Mouse (Mus musculus) stomach, postnatal 0 days (tissue): Measurements from ENCODE around the gene Glis2. TPM values are rescaled to one million over a fixed set of nuclear protein-coding genes. Genes with fewer than 3 reads are reported as not detected.

Source experiments
- ATAC-seq: fragments of 200-750 bp; cut with Nextera tagmentation; 2 replicates; pipeline ENCODE4 v1.8.0; 2017; ENCODE audit not compliant: low FRiP score, low TSS enrichment
- DNase-seq: peaks from one replicate; pipeline ENCODE4 v3.0.0-alpha.2; 2016; ENCODE audit warnings: low spot score
- H3K27ac ChIP-seq: fragments of 300-500 bp; sonication (generic); replicated peaks from 2 replicates; pipeline ENCODE4 v1.5.1; 2014; ENCODE audit warnings: mild to moderate bottlenecking, control low read depth
- H3K27me3 ChIP-seq: fragments of 300-500 bp; sonication (generic); 2 replicates; pipeline ENCODE4 v1.6.1; 2014; ENCODE audit warnings: low read length; ENCODE audit not compliant: control insufficient read depth, insufficient read depth
- H3K36me3 ChIP-seq: fragments of 300-500 bp; sonication (generic); 2 replicates; pipeline ENCODE4 v1.6.1; 2014; ENCODE audit warnings: low read length, mixed read lengths; ENCODE audit not compliant: control insufficient read depth, insufficient read depth
- H3K4me1 ChIP-seq: fragments of 300-500 bp; sonication (generic); replicated peaks from 2 replicates; pipeline ENCODE4 v1.6.1; 2014; ENCODE audit warnings: antibody characterized with exemption; ENCODE audit not compliant: control insufficient read depth, insufficient read depth
- H3K4me2 ChIP-seq: fragments of 300-500 bp; sonication (generic); replicated peaks from 2 replicates; pipeline ENCODE4 v1.6.1; 2014; ENCODE audit warnings: low read depth, mild to moderate bottlenecking, control low read depth, moderate library complexity
- H3K4me3 ChIP-seq: fragments of 300-500 bp; sonication (generic); 2 replicates; pipeline ENCODE4 v1.5.1; 2014; ENCODE audit warnings: low read depth, low read length, control low read depth
- H3K9ac ChIP-seq: fragments of 300-500 bp; sonication (generic); 2 replicates; pipeline ENCODE4 v1.6.1; 2014; ENCODE audit warnings: mild to moderate bottlenecking, low read length, control low read depth, mixed read lengths
- H3K9me3 ChIP-seq: fragments of 300-500 bp; sonication (generic); 2 replicates; pipeline ENCODE4 v1.6.1; 2016; ENCODE audit warnings: low read length; ENCODE audit not compliant: control insufficient read depth
- CTCF ChIP-seq: IDR thresholded peaks from 2 replicates; pipeline ENCODE4 v1.5.1; 2016; ENCODE audit warnings: antibody characterized with exemption, low read depth, mild to moderate bottlenecking, moderate library complexity
- EP300 ChIP-seq: optimal IDR thresholded peaks from 2 replicates; pipeline ENCODE3; 2016; ENCODE audit warnings: antibody characterized with exemption
- WGBS: fragments of 180-500 bp; shearing (Covaris S2); extraction: QIAGEN DNeasy Blood & Tissue Kit; methylation state at CpG from one replicate; pipeline ENCODE4 v1.1.7; 2014; 5-methylcytosine and 5-hydroxymethylcytosine counted together
- polyA plus RNA-seq: library from polyadenylated mRNA; unstranded; fragments of >200 nt; fragmentation: Nextera tagmentation; extraction: Ambion mirVana; gene quantifications from 2 replicates; pipeline ENCODE4 v1.2.1, GENCODE M21; 2015

Gene Glis2
- polyA plus RNA-seq, 1 experiment from 2014 or later: 11.7 TPM

DNA sequence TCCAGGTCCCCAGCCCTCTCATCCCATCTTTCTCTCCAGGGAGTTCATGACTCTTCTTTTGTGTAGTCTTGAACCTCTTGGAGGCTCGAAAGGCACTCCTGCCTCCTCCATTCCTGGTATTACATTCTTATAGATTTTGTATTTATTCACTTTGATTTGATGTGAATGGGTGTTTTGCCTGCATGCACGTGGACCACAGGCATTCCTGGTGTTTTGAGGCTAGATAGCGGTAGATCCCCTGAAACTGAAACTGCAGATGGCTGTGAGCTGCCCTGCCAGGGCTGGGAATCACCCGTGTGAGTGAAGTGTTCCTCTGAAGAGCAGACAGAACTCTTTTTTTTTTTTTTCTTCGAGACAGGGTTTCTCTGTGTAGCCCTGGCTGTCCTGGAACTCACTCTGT lies 10.1 kb upstream of the Glis2 start:
- Histone ChIP-seq H3K27me3 (no peaks in the 10 kb centered on the region), H3K4me2 (no peak overlapping the region), H3K9ac (no peak overlapping the region), H3K9me3 (no peaks in the 10 kb centered on the region), H3K4me3 (no peak overlapping the region), H3K36me3 (no peaks in the 10 kb centered on the region), H3K27ac (no peak overlapping the region), H3K4me1 (peaks cover 3% of the 10 kb centered on the region)
- DNase-seq (no peak), ATAC-seq (no peak)
- TF ChIP-seq CTCF: no peak
- no peak for TF ChIP-seq EP300
- 81% methylated on average over 5 of the region's 5 CpGs for WGBS

GRCm38 (mm10) chr16:4585642-4586530 lies 8.6 kb upstream of the Glis2 start:
- Histone ChIP-seq H3K36me3 (no peaks in the 10 kb centered on the region), H3K27me3 (no peaks in the 10 kb centered on the region), H3K27ac (peak overlapping the region; percentile 93), H3K4me2 (peak overlapping the region; percentile 69), H3K4me3 (peak overlapping the region; percentile 41), H3K9ac (peak overlapping the region; percentile 52), H3K4me1 (peaks cover 3% of the 10 kb centered on the region), H3K9me3 (no peaks in the 10 kb centered on the region)
- WGBS: 5% methylated on average over 14 of the region's 14 CpGs
- DNase-seq (peak; percentile 36), ATAC-seq (peak; percentile 24)
- TF ChIP-seq EP300 (no peak), CTCF (no peak)

GRCm38 (mm10) chr16:4586531-4587123 lies 7.9 kb upstream of the Glis2 start:
- Histone ChIP-seq H3K27me3 (no peaks in the 10 kb centered on the region), H3K4me1 (peaks cover 3% of the 10 kb centered on the region), H3K9ac (peak overlapping the region; percentile 52), H3K4me3 (peak overlapping the region; percentile 41), H3K9me3 (no peaks in the 10 kb centered on the region), H3K4me2 (peak overlapping the region; percentile 69), H3K27ac (peak overlapping the region; percentile 93), H3K36me3 (no peaks in the 10 kb centered on the region)
- ATAC-seq (peak; percentile 99), DNase-seq (peak; percentile 99)
- under 1% methylated on average over 41 of the region's 43 CpGs for WGBS
- peak; percentile 73 for TF ChIP-seq EP300
- TF ChIP-seq CTCF: peak; percentile 49

GRCm38 (mm10) chr16:4587516-4588210 lies 6.8 kb upstream of the Glis2 start:
- 44% methylated on average over 5 of the region's 5 CpGs for WGBS
- Histone ChIP-seq H3K9me3 (no peaks in the 10 kb centered on the region), H3K4me2 (no peak overlapping the region), H3K27ac (peak overlapping the region; percentile 93), H3K27me3 (no peaks in the 10 kb centered on the region), H3K4me1 (peaks cover 3% of the 10 kb centered on the region), H3K36me3 (no peaks in the 10 kb centered on the region), H3K9ac (no peak overlapping the region), H3K4me3 (no peak overlapping the region)
- ATAC-seq: peak; percentile 30
- TF ChIP-seq EP300: no peak
- no peak for TF ChIP-seq CTCF
- DNase-seq: peak; percentile 55

DNA sequence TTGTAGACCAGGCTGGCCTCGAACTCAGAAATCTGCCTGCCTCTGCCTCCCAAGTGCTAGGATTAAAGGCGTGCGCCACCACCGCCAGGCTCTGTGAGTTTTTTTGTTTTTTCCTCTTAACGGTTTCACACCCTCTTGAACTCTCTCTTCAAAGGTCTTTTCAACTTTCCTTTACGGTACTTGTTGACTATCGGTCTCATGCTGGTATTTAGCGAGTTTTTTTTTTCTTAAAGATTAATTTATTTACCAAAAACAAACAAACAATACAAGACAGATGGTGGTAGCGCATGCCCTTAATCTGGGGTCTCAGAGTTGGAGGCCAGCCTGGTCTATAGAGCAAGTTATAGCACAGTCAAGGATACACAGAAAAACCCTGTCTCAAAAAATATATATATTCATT lies 4.3 kb upstream of the Glis2 start:
- no peak overlapping the region for H3K4me2 ChIP-seq
- H3K36me3 ChIP-seq: no peaks in the 10 kb centered on the region
- H3K27me3 ChIP-seq: no peaks in the 10 kb centered on the region
- no peak overlapping the region for H3K9ac ChIP-seq
- no peak overlapping the region for H3K4me3 ChIP-seq
- ATAC-seq: no peak
- no peak overlapping the region for H3K27ac ChIP-seq
- WGBS: 94% methylated on average over 9 of the region's 9 CpGs
- H3K4me1 ChIP-seq: peaks cover 3% of the 10 kb centered on the region
- no peak for TF ChIP-seq CTCF
- TF ChIP-seq EP300: no peak
- DNase-seq: no peak
- no peaks in the 10 kb centered on the region for H3K9me3 ChIP-seq
